Mouse (Mus musculus): ENCODE measurements around the gene Itpr2. TPM values are rescaled to one million over a fixed set of nuclear protein-coding genes. Genes with fewer than 3 reads are reported as not detected.

The Itpr2 gene
- polyA plus RNA-seq, 1 experiment from 2014 or later, result 6.3 TPM

GRCm38 (mm10) chr6:146513899-146514298 is 11.9 kb upstream of the Itpr2 start:
- H3K27ac ChIP-seq (ENCODE audit: low read depth, low read length), result no peak overlapping the region

GRCm38 (mm10) chr6:146513384-146513783 is 11.4 kb upstream of the Itpr2 start:
- H3K9me3 ChIP-seq (ENCODE audit: control insufficient read depth), result no peaks in the 10 kb centered on the region
- no peak overlapping the region for H3K9ac ChIP-seq (ENCODE audit: low read depth, low read length)
- H3K27me3 ChIP-seq (replicated peaks; ENCODE audit: control insufficient read depth, insufficient read depth, low read length), result no peaks in the 10 kb centered on the region
- 80% methylated on average over 8 of the region's 8 CpGs for WGBS
- H3K4me2 ChIP-seq (replicated peaks; ENCODE audit: low read depth), result no peak overlapping the region
- H3K4me3 ChIP-seq (ENCODE audit: low read depth, low read length), result no peak overlapping the region
- H3K27ac ChIP-seq (ENCODE audit: low read depth, low read length), result no peak overlapping the region
- ATAC-seq, result no peak
- H3K4me1 ChIP-seq (replicated peaks; ENCODE audit: control insufficient read depth, insufficient read depth, low read length), result no peaks in the 10 kb centered on the region
- no peak for TF ChIP-seq CTCF (IDR thresholded peaks at IDR 0.05; ENCODE audit: low read depth)
- no peaks in the 10 kb centered on the region for H3K36me3 ChIP-seq (ENCODE audit: control insufficient read depth, insufficient read depth)

More at GRCm38 (mm10) chr6:146513899-146514298, 11.9 kb upstream of the Itpr2 start:
- ATAC-seq, result no peak
- 51% methylated on average over 5 of the region's 5 CpGs for WGBS
- Histone ChIP-seq H3K9ac (ENCODE audit: low read depth, low read length) (no peak overlapping the region), H3K9me3 (ENCODE audit: control insufficient read depth) (no peaks in the 10 kb centered on the region), H3K4me1 (replicated peaks; ENCODE audit: control insufficient read depth, insufficient read depth, low read length) (no peaks in the 10 kb centered on the region), H3K27me3 (replicated peaks; ENCODE audit: control insufficient read depth, insufficient read depth, low read length) (no peaks in the 10 kb centered on the region), H3K4me2 (replicated peaks; ENCODE audit: low read depth) (no peak overlapping the region), H3K36me3 (ENCODE audit: control insufficient read depth, insufficient read depth) (no peaks in the 10 kb centered on the region), H3K4me3 (ENCODE audit: low read depth, low read length) (no peak overlapping the region)
- TF ChIP-seq CTCF (IDR thresholded peaks at IDR 0.05; ENCODE audit: low read depth), result no peak

GRCm38 (mm10) chr6:146511511-146511910 is 9.5 kb upstream of the Itpr2 start:
- no peak overlapping the region for H3K9ac ChIP-seq (ENCODE audit: low read depth, low read length)
- no peak for ATAC-seq
- TF ChIP-seq CTCF (IDR thresholded peaks at IDR 0.05; ENCODE audit: low read depth), result no peak
- no peaks in the 10 kb centered on the region for H3K36me3 ChIP-seq (ENCODE audit: control insufficient read depth, insufficient read depth)
- 91% methylated on average over 8 of the region's 8 CpGs for WGBS
- no peaks in the 10 kb centered on the region for H3K4me1 ChIP-seq (replicated peaks; ENCODE audit: control insufficient read depth, insufficient read depth, low read length)
- no peaks in the 10 kb centered on the region for H3K9me3 ChIP-seq (ENCODE audit: control insufficient read depth)
- H3K4me3 ChIP-seq (ENCODE audit: low read depth, low read length), result no peak overlapping the region
- H3K27ac ChIP-seq (ENCODE audit: low read depth, low read length), result no peak overlapping the region
- no peaks in the 10 kb centered on the region for H3K27me3 ChIP-seq (replicated peaks; ENCODE audit: control insufficient read depth, insufficient read depth, low read length)
- no peak overlapping the region for H3K4me2 ChIP-seq (replicated peaks; ENCODE audit: low read depth)

GRCm38 (mm10) chr6:146509891-146510290 is 7.9 kb upstream of the Itpr2 start:
- 69% methylated on average over 2 of the region's 2 CpGs for WGBS
- no peak for ATAC-seq
- no peak overlapping the region for H3K4me2 ChIP-seq (replicated peaks; ENCODE audit: low read depth)

GRCm38 (mm10) chr6:146504459-146504858 is 2.4 kb upstream of the Itpr2 start:
- Histone ChIP-seq H3K9ac (ENCODE audit: low read depth, low read length) (no peak overlapping the region), H3K27me3 (replicated peaks; ENCODE audit: control insufficient read depth, insufficient read depth, low read length) (0 out of 2 replicates have a peak, but pooled peaks cover 14% of the 10 kb centered on the region), H3K36me3 (ENCODE audit: control insufficient read depth, insufficient read depth) (no peaks in the 10 kb centered on the region), H3K9me3 (ENCODE audit: control insufficient read depth) (no peaks in the 10 kb centered on the region), H3K4me2 (replicated peaks; ENCODE audit: low read depth) (no peak overlapping the region), H3K4me1 (replicated peaks; ENCODE audit: control insufficient read depth, insufficient read depth, low read length) (no peaks in the 10 kb centered on the region), H3K27ac (ENCODE audit: low read depth, low read length) (no peak overlapping the region; the same call in 1 of the 2 replicates), H3K4me3 (ENCODE audit: low read depth, low read length) (no peak overlapping the region)
- ATAC-seq, result no peak
- TF ChIP-seq CTCF (IDR thresholded peaks at IDR 0.05; ENCODE audit: low read depth), result no peak
- 87% methylated on average over 2 of the region's 2 CpGs for WGBS

More at GRCm38 (mm10) chr6:146509891-146510290, 7.9 kb upstream of the Itpr2 start:
- H3K36me3 ChIP-seq (ENCODE audit: control insufficient read depth, insufficient read depth), result no peaks in the 10 kb centered on the region
- no peak overlapping the region for H3K4me3 ChIP-seq (ENCODE audit: low read depth, low read length)
- no peak overlapping the region for H3K27ac ChIP-seq (ENCODE audit: low read depth, low read length)
- no peaks in the 10 kb centered on the region for H3K27me3 ChIP-seq (replicated peaks; ENCODE audit: control insufficient read depth, insufficient read depth, low read length)
- no peak overlapping the region for H3K9ac ChIP-seq (ENCODE audit: low read depth, low read length)
- H3K4me1 ChIP-seq (replicated peaks; ENCODE audit: control insufficient read depth, insufficient read depth, low read length), result no peaks in the 10 kb centered on the region
- no peaks in the 10 kb centered on the region for H3K9me3 ChIP-seq (ENCODE audit: control insufficient read depth)
- TF ChIP-seq CTCF (IDR thresholded peaks at IDR 0.05; ENCODE audit: low read depth), result no peak

GRCm38 (mm10) chr6:146502856-146503255 is 833 bp upstream of the Itpr2 start:
- Histone ChIP-seq H3K36me3 (ENCODE audit: control insufficient read depth, insufficient read depth) (no peaks in the 10 kb centered on the region), H3K9ac (ENCODE audit: low read depth, low read length) (0 out of 2 replicates have a peak overlapping the region, but pooled peaks have one; percentile 60), H3K4me1 (replicated peaks; ENCODE audit: control insufficient read depth, insufficient read depth, low read length) (no peaks in the 10 kb centered on the region), H3K4me2 (replicated peaks; ENCODE audit: low read depth) (peak overlapping the region; percentile 98), H3K4me3 (ENCODE audit: low read depth, low read length) (peak overlapping the region; percentile 77), H3K27me3 (replicated peaks; ENCODE audit: control insufficient read depth, insufficient read depth, low read length) (0 out of 2 replicates have a peak, but pooled peaks cover 14% of the 10 kb centered on the region), H3K9me3 (ENCODE audit: control insufficient read depth) (no peaks in the 10 kb centered on the region), H3K27ac (ENCODE audit: low read depth, low read length) (no peak overlapping the region)
- no peak for TF ChIP-seq CTCF (IDR thresholded peaks at IDR 0.05; ENCODE audit: low read depth)
- ATAC-seq, result no peak
- 49% methylated on average over 3 of the region's 3 CpGs for WGBS

Data from intestine, postnatal 0 days (tissue).